Mouse (Mus musculus) kidney, embryonic 15.5 days (tissue): ENCODE data around the gene Maf. TPM values are rescaled to one million over a fixed set of nuclear protein-coding genes. Genes with fewer than 3 reads are reported as not detected.

Source experiments
- ATAC-seq: fragments of 200-750 bp; cut with Nextera tagmentation; replicated peaks from 2 replicates; pipeline ENCODE4 v1.8.0; 2017; ENCODE audit warnings: moderate TSS enrichment; ENCODE audit not compliant: low FRiP score
- H3K27ac ChIP-seq: fragments of 300-500 bp; sonication (generic); 2 replicates; pipeline ENCODE4 v1.5.1; 2015; ENCODE audit warnings: mild to moderate bottlenecking, inconsistent platforms
- H3K27me3 ChIP-seq: fragments of 300-500 bp; sonication (generic); 2 replicates; pipeline ENCODE4 v1.6.1; 2015; ENCODE audit warnings: inconsistent platforms
- H3K36me3 ChIP-seq: fragments of 300-500 bp; sonication (generic); 2 replicates; pipeline ENCODE4 v1.6.1; 2015; ENCODE audit warnings: inconsistent platforms
- H3K4me1 ChIP-seq: fragments of 300-500 bp; sonication (generic); 2 replicates; pipeline ENCODE4 v1.6.1; 2015; ENCODE audit warnings: inconsistent platforms
- H3K4me2 ChIP-seq: fragments of 300-500 bp; sonication (generic); 2 replicates; pipeline ENCODE4 v1.6.1; 2015; ENCODE audit warnings: moderate library complexity, mild to moderate bottlenecking, inconsistent platforms
- H3K4me3 ChIP-seq: fragments of 300-500 bp; sonication (generic); replicated peaks from 2 replicates; pipeline ENCODE4 v1.5.1; 2015; ENCODE audit warnings: mild to moderate bottlenecking, inconsistent platforms
- H3K9ac ChIP-seq: fragments of 300-500 bp; sonication (generic); 2 replicates; pipeline ENCODE4 v1.6.1; 2015; ENCODE audit warnings: mild to moderate bottlenecking, inconsistent platforms
- H3K9me3 ChIP-seq: fragments of 300-500 bp; sonication (generic); replicated peaks from 2 replicates; pipeline ENCODE4 v1.6.1; 2016; ENCODE audit warnings: inconsistent platforms
- WGBS: fragments of 180-500 bp; shearing (Covaris S2); methylation state at CpG from one replicate; pipeline ENCODE4 v1.1.7; 2015; ENCODE audit warnings: mixed read lengths; 5-methylcytosine and 5-hydroxymethylcytosine counted together
- polyA plus RNA-seq: library from polyadenylated mRNA; unstranded; fragments of >200 nt; fragmentation: Nextera tagmentation; extraction: Ambion mirVana; gene quantifications from 2 replicates; pipeline ENCODE4 v1.2.1, GENCODE M21; 2015

Gene Maf
- polyA plus RNA-seq, 1 experiment from 2014 or later, result 9.9 TPM

GRCm38 (mm10) chr8:115636751-115637150, 70.8 kb downstream of the Maf start:
- Histone ChIP-seq H3K27me3 (no peaks in the 10 kb centered on the region), H3K9me3 (no peaks in the 10 kb centered on the region), H3K36me3 (no peaks in the 10 kb centered on the region), H3K4me3 (no peak overlapping the region), H3K9ac (no peak overlapping the region), H3K4me2 (no peak overlapping the region), H3K4me1 (no peaks in the 10 kb centered on the region), H3K27ac (no peak overlapping the region)
- WGBS, result 86% methylated on average over 6 of the region's 6 CpGs
- no peak for ATAC-seq
